ENCODE assay signal across 8 mouse cellular contexts in genomic region chr17:8165977-8166376, GRCm38 (mm10). TPM values are rescaled to one million over a fixed set of nuclear protein-coding genes. Genes with fewer than 3 reads are reported as not detected.
DNase-seq lines count a peak whose midpoint lies in the region; ATAC-seq and TF ChIP-seq lines count a peak whose summit lies in the region.
"Not testable (repeated sequence)": the region's sequence is repeated elsewhere in the genome, so short reads cannot be mapped to it uniquely, and the experiment has no call there.

No protein-coding gene starts in this region.

- not testable (repeated sequence) for H3K27me3 ChIP-seq in forebrain, embryonic 11.5 days (ENCODE audit: control insufficient read depth, insufficient read depth, low read length); heart, embryonic 16.5 days (ENCODE audit: control insufficient read depth, insufficient read depth, low read length); limb, embryonic 15.5 days; midbrain, embryonic 10.5 days (ENCODE audit: low read depth, poor library complexity, severe bottlenecking)

- not testable (repeated sequence) for TF ChIP-seq CTCF in olfactory bulb, adult 2 months (IDR thresholded peaks at IDR 0.05; ENCODE audit: insufficient read depth, low read depth, low read length)

- peak overlapping the region; percentile 32; the same call in 1 of the 2 replicates for H3K9ac ChIP-seq in forebrain, embryonic 11.5 days (ENCODE audit: low read length)
- H3K9ac ChIP-seq in heart, embryonic 16.5 days (ENCODE audit: low read length) = peak overlapping the region; percentile 68
- H3K9ac ChIP-seq in limb, embryonic 15.5 days = not testable (repeated sequence)

- H3K4me2 ChIP-seq in forebrain, embryonic 11.5 days (ENCODE audit: low read depth, low read length, severe bottlenecking) = peak overlapping the region; percentile 38
- peak overlapping the region; percentile 56 for H3K4me2 ChIP-seq in heart, embryonic 16.5 days (ENCODE audit: low read depth, low read length)
- peak overlapping the region; percentile 35 for H3K4me2 ChIP-seq in limb, embryonic 15.5 days

- H3K36me3 ChIP-seq in forebrain, embryonic 11.5 days (ENCODE audit: control insufficient read depth, insufficient read depth, low read length) = not testable (repeated sequence)
- peaks cover 13% of the 10 kb centered on the region for H3K36me3 ChIP-seq in heart, embryonic 16.5 days (ENCODE audit: control insufficient read depth, insufficient read depth)
- H3K36me3 ChIP-seq in limb, embryonic 15.5 days = peaks cover 16% of the 10 kb centered on the region
- H3K36me3 ChIP-seq in midbrain, embryonic 10.5 days = peaks cover 24% of the 10 kb centered on the region

- DNase-seq in 416B (ENCODE audit: low read depth) = peak; percentile 30
- DNase-seq in forebrain, embryonic 11.5 days (ENCODE audit: low spot score); midbrain, embryonic 10.5 days (ENCODE audit: low spot score): not testable (repeated sequence)
- peak; percentile 24 for DNase-seq in kidney, adult 11 months

- not testable (repeated sequence) for H3K4me1 ChIP-seq in brown adipose tissue, adult 24 weeks (ENCODE audit: control insufficient read depth, insufficient read depth, insufficient read length, low read length); forebrain, embryonic 11.5 days (replicated peaks; ENCODE audit: control insufficient read depth, insufficient read depth, low read length); heart, embryonic 16.5 days (ENCODE audit: control insufficient read depth, insufficient read depth, low read length); limb, embryonic 15.5 days; midbrain, embryonic 10.5 days; olfactory bulb, adult 2 months (ENCODE audit: control insufficient read depth, insufficient read depth, low read length)

- ATAC-seq in forebrain, embryonic 11.5 days (replicated peaks; ENCODE audit: low FRiP score); heart, embryonic 16.5 days (replicated peaks; ENCODE audit: extremely low read depth, insufficient read depth, low FRiP score); limb, embryonic 15.5 days (ENCODE audit: insufficient number of reproducible peaks, low FRiP score, low TSS enrichment, low read depth): not testable (repeated sequence)

- H3K4me3 ChIP-seq in brown adipose tissue, adult 24 weeks (ENCODE audit: insufficient read depth, low read depth, low read length) = peak overlapping the region; percentile 70; the same call in 1 of the 2 replicates
- H3K4me3 ChIP-seq in forebrain, embryonic 11.5 days (ENCODE audit: low read depth, low read length) = peak overlapping the region; percentile 43
- H3K4me3 ChIP-seq in heart, embryonic 16.5 days (ENCODE audit: low read length) = peak overlapping the region; percentile 61
- H3K4me3 ChIP-seq in limb, embryonic 15.5 days = peak overlapping the region; percentile 51
- peak overlapping the region; percentile 61 for H3K4me3 ChIP-seq in midbrain, embryonic 10.5 days
- peak overlapping the region; percentile 68 for H3K4me3 ChIP-seq in olfactory bulb, adult 2 months (ENCODE audit: insufficient read depth, low read depth, low read length)

- 1% methylated on average over 11 of the region's 11 CpGs for WGBS in forebrain, embryonic 11.5 days
- 3% methylated on average over 11 of the region's 11 CpGs for WGBS in heart, embryonic 16.5 days
- 0% methylated on average over 11 of the region's 11 CpGs for WGBS in limb, embryonic 15.5 days
- WGBS in midbrain, embryonic 10.5 days = 1% methylated on average over 11 of the region's 11 CpGs
- WGBS in olfactory bulb, adult 2 months = 0% methylated on average over 11 of the region's 11 CpGs

- H3K27ac ChIP-seq in brown adipose tissue, adult 24 weeks (replicated peaks; ENCODE audit: low read depth, low read length); forebrain, embryonic 11.5 days (ENCODE audit: low read depth, low read length); heart, embryonic 16.5 days (ENCODE audit: low read length); limb, embryonic 15.5 days; olfactory bulb, adult 2 months (ENCODE audit: insufficient read depth, low read depth, low read length): not testable (repeated sequence)
- peak overlapping the region; percentile 84; the same call in 1 of the 2 replicates for H3K27ac ChIP-seq in midbrain, embryonic 10.5 days (replicated peaks)

- not testable (repeated sequence) for TF ChIP-seq POLR2A in olfactory bulb, adult 2 months (IDR thresholded peaks at IDR 0.05; ENCODE audit: insufficient read depth, low read depth, low read length)

- not testable (repeated sequence) for H3K9me3 ChIP-seq in forebrain, embryonic 11.5 days (ENCODE audit: control insufficient read depth, low read length); heart, embryonic 16.5 days (replicated peaks; ENCODE audit: control insufficient read depth, low read length); limb, embryonic 15.5 days; midbrain, embryonic 10.5 days (replicated peaks)

RNA-seq across cellular contexts. Expression of gene Fgfr1op, which starts 0.7 kb away (rescaled TPM):
- 6.0 and 13.9 TPM in 2 replicates for polyA plus RNA-seq in brown adipose tissue, adult 24 weeks (2012; ENCODE audit: insufficient read depth, insufficient read length, missing spikeins)
- polyA plus RNA-seq in forebrain, embryonic 11.5 days (2014; fragmentation: Nextera tagmentation; extraction: Ambion mirVana) = 49.9 and 55.5 TPM in 2 replicates
- polyA plus RNA-seq in heart, embryonic 16.5 days (2015; fragmentation: Nextera tagmentation; extraction: Ambion mirVana) = 27.4 and 31.0 TPM in 2 replicates
- polyA plus RNA-seq in limb, embryonic 15.5 days (2015; fragmentation: Nextera tagmentation; extraction: Ambion mirVana) = 27.5 and 28.7 TPM in 2 replicates
- 55.9 and 58.2 TPM in 2 replicates for polyA plus RNA-seq in midbrain, embryonic 10.5 days (2016; fragmentation: Nextera tagmentation; extraction: Ambion mirVana)
- not detected in 2 replicates for polyA plus RNA-seq in olfactory bulb, adult 2 months (2012; ENCODE audit: insufficient read depth, insufficient read length, low replicate concordance, missing spikeins)

RNA-seq across cellular contexts. Expression of gene Rnaset2a, which starts 18.1 kb away (rescaled TPM):
- 15.5 and 15.6 TPM in 2 replicates for polyA plus RNA-seq in brown adipose tissue, adult 24 weeks (2012; ENCODE audit: insufficient read depth, insufficient read length, missing spikeins)
- 13.6 and 14.1 TPM in 2 replicates for polyA plus RNA-seq in forebrain, embryonic 11.5 days (2014; fragmentation: Nextera tagmentation; extraction: Ambion mirVana)
- polyA plus RNA-seq in heart, embryonic 16.5 days (2015; fragmentation: Nextera tagmentation; extraction: Ambion mirVana) = 31.0 and 33.9 TPM in 2 replicates
- polyA plus RNA-seq in limb, embryonic 15.5 days (2015; fragmentation: Nextera tagmentation; extraction: Ambion mirVana) = 25.5 and 25.9 TPM in 2 replicates
- 16.2 and 16.4 TPM in 2 replicates for polyA plus RNA-seq in midbrain, embryonic 10.5 days (2016; fragmentation: Nextera tagmentation; extraction: Ambion mirVana)
- not detected in 2 replicates for polyA plus RNA-seq in olfactory bulb, adult 2 months (2012; ENCODE audit: insufficient read depth, insufficient read length, low replicate concordance, missing spikeins)

RNA-seq across cellular contexts. Expression of gene Gm49673, which starts 18.4 kb away (rescaled TPM):
- not detected in 2 replicates for polyA plus RNA-seq in brown adipose tissue, adult 24 weeks (2012; ENCODE audit: insufficient read depth, insufficient read length, missing spikeins)
- polyA plus RNA-seq in forebrain, embryonic 11.5 days (2014; fragmentation: Nextera tagmentation; extraction: Ambion mirVana) = 0.21 TPM in 1 of 2 replicates, not detected in the other
- not detected in 2 replicates for polyA plus RNA-seq in heart, embryonic 16.5 days (2015; fragmentation: Nextera tagmentation; extraction: Ambion mirVana)
- polyA plus RNA-seq in limb, embryonic 15.5 days (2015; fragmentation: Nextera tagmentation; extraction: Ambion mirVana) = not detected in 2 replicates
- polyA plus RNA-seq in midbrain, embryonic 10.5 days (2016; fragmentation: Nextera tagmentation; extraction: Ambion mirVana) = 0.21 and 0.27 TPM in 2 replicates
- not detected in 2 replicates for polyA plus RNA-seq in olfactory bulb, adult 2 months (2012; ENCODE audit: insufficient read depth, insufficient read length, low replicate concordance, missing spikeins)
